Mouse (Mus musculus): ENCODE results near the gene Sox6. TPM values are rescaled to one million over a fixed set of nuclear protein-coding genes. Genes with fewer than 3 reads are reported as not detected.

The Sox6 gene
- polyA plus RNA-seq, 1 experiment from 2014 or later, result 51.2 TPM

DNA sequence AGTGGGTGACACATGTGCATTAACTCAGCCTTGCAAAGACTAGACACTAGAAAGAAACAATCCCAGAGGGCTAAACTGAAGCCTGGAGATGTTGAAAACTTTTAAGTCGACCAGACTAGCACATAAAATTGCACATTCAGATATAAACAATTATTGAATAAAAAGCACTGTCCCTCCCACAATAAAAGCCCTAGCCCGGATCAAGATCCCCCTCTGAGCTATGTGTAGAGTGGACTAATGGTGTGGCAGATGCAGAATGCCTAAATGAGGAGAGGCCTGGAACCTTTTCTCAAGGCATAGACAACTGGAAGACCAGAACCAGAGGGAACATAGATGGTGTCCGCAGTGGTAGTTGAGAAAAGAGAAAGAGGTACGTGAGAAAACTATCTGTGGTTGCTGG, 3.1 kb downstream of the Sox6 start:
- H3K4me3 ChIP-seq (ENCODE audit: low read depth, low read length), result no peak overlapping the region; the same call in 1 of the 2 replicates
- peaks cover 21% of the 10 kb centered on the region for H3K27me3 ChIP-seq (ENCODE audit: control insufficient read depth, insufficient read depth, low read length)

DNA sequence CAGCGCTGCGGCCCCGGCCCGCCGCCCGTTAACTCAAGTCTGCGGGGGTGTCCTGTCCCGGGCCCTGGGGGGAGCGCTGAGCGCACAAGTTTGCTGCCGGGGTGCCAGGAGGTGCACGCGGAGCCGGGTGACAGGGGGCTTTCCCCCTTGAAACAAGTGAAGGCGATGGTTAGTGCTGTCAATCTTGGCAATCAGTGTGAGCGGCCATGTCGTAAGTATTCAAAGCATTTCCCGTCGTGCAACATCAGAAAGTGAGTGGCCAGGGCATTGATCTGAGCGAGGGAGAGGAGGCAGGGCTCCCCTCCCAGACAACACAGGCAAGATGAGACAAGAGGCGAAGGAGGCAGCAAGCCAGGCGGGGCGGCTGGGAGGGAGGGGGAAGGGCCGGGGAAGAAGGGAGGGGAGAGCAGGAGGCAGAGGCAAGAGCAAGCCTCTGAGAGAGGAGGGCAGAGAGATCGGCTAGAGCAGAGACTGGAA, 4.3 kb downstream of the Sox6 start:
- H3K9me3 ChIP-seq (ENCODE audit: control insufficient read depth, low read length), result no peaks in the 10 kb centered on the region
- 2% methylated on average over 25 of the region's 25 CpGs for WGBS
- H3K27ac ChIP-seq (ENCODE audit: low read depth, low read length), result peak overlapping the region; percentile 74
- ATAC-seq (ENCODE audit: low read depth), result peak; percentile 55
- H3K36me3 ChIP-seq (ENCODE audit: control insufficient read depth, insufficient read depth, low read length), result no peaks in the 10 kb centered on the region
- peak overlapping the region; percentile 94 for H3K4me2 ChIP-seq (ENCODE audit: low read depth, low read length)
- H3K4me3 ChIP-seq (ENCODE audit: low read depth, low read length), result peak overlapping the region; percentile 44
- H3K9ac ChIP-seq (replicated peaks; ENCODE audit: low read depth, low read length), result peak overlapping the region; percentile 53; the same call in 1 of the 2 replicates
- peaks cover 25% of the 10 kb centered on the region for H3K27me3 ChIP-seq (ENCODE audit: control insufficient read depth, insufficient read depth, low read length)
- peaks cover 27% of the 10 kb centered on the region; the same call in 1 of the 2 replicates for H3K4me1 ChIP-seq (ENCODE audit: control insufficient read depth, insufficient read depth, low read length)

More for the DNA sequence above, 3.1 kb downstream of the Sox6 start:
- Histone ChIP-seq H3K27ac (ENCODE audit: low read depth, low read length) (no peak overlapping the region), H3K9ac (replicated peaks; ENCODE audit: low read depth, low read length) (no peak overlapping the region), H3K9me3 (ENCODE audit: control insufficient read depth, low read length) (no peaks in the 10 kb centered on the region), H3K4me1 (ENCODE audit: control insufficient read depth, insufficient read depth, low read length) (peaks cover 23% of the 10 kb centered on the region; the same call in 1 of the 2 replicates), H3K4me2 (ENCODE audit: low read depth, low read length) (peak overlapping the region; percentile 94; the same call in 1 of the 2 replicates), H3K36me3 (ENCODE audit: control insufficient read depth, insufficient read depth, low read length) (no peaks in the 10 kb centered on the region)
- no peak for ATAC-seq (ENCODE audit: low read depth)
- 30% methylated on average over 4 of the region's 4 CpGs for WGBS

DNA sequence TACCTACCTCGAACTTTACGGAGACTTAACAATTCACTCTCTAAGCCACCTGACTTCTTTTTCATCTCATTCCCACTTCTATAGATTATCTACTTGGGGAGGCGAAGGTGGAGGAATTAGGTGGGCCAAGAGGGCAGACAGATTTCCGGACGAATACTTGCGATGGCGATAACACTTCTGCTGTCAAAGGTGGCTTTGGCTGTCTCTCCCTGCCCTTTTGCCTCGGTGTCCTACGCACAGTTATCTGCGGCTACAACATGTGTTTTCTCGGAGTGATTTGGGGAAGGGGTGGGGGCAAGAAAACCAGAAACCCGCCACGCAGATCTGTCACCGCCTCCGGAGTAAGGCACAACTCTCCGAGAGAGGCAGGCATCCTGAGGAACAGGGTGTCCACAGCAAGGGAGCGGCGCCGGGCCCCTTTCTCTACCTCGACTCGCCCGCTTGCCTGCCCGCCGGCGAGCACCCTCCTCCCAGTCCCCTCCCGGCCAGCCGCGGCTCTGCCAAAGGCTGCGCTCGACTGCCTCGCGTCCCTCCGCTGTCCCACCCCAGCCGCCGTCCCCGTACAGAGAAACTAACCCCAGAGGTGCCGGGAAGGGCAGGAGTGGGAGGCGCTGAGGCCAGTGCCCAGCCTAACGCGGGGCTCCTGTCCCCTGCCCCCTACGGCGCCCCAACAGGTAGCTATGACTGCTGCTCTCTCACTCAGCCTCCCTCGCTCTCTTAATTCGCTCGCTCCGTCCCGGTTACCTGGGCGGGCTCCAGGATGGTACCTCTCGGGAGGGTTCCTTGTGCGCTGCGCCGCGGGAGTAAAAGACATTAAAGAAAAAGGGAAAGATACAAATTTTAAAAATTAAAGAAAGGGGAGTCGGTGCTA, 5.0 kb downstream of the Sox6 start:
- Histone ChIP-seq H3K4me1 (ENCODE audit: control insufficient read depth, insufficient read depth, low read length) (peaks cover 23% of the 10 kb centered on the region; the same call in 1 of the 2 replicates), H3K4me3 (ENCODE audit: low read depth, low read length) (peak overlapping the region; percentile 44), H3K9me3 (ENCODE audit: control insufficient read depth, low read length) (no peaks in the 10 kb centered on the region), H3K36me3 (ENCODE audit: control insufficient read depth, insufficient read depth, low read length) (no peaks in the 10 kb centered on the region), H3K27ac (ENCODE audit: low read depth, low read length) (peak overlapping the region; percentile 74), H3K9ac (replicated peaks; ENCODE audit: low read depth, low read length) (peak overlapping the region; percentile 53), H3K27me3 (ENCODE audit: control insufficient read depth, insufficient read depth, low read length) (peaks cover 21% of the 10 kb centered on the region), H3K4me2 (ENCODE audit: low read depth, low read length) (peak overlapping the region; percentile 94)
- peak; percentile 38 for ATAC-seq (ENCODE audit: low read depth)
- under 1% methylated on average over 54 of the region's 54 CpGs for WGBS

DNA sequence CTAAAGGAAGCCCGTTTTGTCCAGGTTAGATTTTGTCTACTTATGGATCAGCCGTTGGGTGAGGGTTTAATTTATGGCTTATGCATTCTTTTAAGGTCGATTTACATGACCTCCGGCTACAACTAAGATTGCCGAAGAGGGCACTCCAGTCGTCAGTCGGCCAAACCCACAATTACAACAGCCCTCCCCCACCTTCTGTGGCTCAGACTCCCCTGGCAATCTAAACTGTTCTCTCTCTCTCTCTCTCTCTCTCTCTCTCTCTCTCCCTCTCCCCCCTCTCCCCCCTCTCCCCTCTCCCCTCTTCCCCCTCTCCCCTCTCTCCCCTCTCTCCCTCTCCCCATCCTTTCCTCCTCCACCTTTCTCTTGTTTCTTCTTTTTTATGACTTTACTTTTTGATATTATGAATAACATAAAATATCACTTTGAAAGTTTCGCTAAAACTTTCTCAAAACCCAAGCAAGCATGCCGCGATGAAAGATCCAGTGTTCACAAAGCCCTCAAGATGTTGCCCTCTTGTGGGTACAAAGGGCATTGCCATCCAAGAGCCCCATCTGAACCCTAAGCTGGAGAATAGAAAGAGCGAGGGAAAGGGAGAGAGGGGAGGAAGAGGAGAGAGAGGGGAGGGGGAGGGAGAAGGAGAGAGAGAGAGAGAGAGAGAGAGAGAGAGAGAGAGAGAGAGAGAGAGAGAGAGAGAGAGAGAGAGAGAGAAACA, 5.8 kb downstream of the Sox6 start:
- Histone ChIP-seq H3K27me3 (ENCODE audit: control insufficient read depth, insufficient read depth, low read length) (peaks cover 21% of the 10 kb centered on the region), H3K4me1 (ENCODE audit: control insufficient read depth, insufficient read depth, low read length) (peaks cover 23% of the 10 kb centered on the region; the same call in 1 of the 2 replicates)
- peak; percentile 54 for ATAC-seq (ENCODE audit: low read depth)

DNA sequence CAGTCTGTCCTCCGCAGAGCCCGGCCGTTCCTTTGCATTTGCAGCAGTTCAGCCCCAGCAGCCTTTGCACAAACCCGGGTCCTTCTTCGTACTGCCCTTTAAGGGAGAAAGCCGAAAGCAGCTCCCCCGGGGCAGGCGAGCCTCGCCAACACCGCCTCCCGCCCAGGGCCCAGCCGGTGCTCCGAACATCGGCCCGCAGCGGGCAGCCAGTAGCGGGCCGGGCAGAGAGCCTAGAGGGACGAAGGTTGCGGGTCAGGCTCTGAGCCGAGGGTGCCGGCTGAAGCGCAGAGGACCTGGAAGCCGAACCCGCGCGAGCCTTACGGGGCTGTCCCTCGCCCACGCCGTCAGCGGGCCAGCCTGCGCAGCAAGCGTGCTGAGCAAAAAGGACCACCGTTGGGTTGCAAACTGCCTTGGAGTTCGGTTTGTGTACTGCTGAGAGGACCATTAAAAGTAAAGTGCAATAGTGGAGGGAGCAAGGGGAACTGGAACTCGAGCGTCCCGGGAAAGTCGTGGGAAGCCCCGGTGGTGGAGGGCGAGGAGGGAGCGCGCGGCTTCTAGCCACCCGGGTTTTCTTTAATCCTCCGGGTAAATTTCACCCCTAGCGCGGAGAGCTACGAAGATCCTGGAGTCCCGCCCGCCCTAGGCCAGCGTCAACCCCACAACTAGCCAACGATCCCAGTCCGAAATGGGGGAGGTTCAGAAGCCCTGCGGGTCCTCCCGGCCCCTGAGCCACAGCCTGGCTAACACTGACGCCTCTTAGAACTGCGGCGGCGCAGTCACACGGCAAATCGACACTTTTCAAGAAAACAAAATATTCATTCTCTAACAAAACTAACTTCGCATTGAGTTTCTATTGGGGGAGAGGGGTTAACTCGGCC, 6.6 kb downstream of the Sox6 start:
- H3K4me1 ChIP-seq (ENCODE audit: control insufficient read depth, insufficient read depth, low read length), result peaks cover 23% of the 10 kb centered on the region; the same call in 1 of the 2 replicates

More for the DNA sequence above, 5.8 kb downstream of the Sox6 start:
- no peaks in the 10 kb centered on the region for H3K9me3 ChIP-seq (ENCODE audit: control insufficient read depth, low read length)
- H3K36me3 ChIP-seq (ENCODE audit: control insufficient read depth, insufficient read depth, low read length), result no peaks in the 10 kb centered on the region
- peak overlapping the region; percentile 54 for H3K4me3 ChIP-seq (ENCODE audit: low read depth, low read length)
- 1% methylated on average over 11 of the region's 11 CpGs for WGBS
- no peak overlapping the region; the same call in 1 of the 2 replicates for H3K9ac ChIP-seq (replicated peaks; ENCODE audit: low read depth, low read length)
- H3K27ac ChIP-seq (ENCODE audit: low read depth, low read length), result peak overlapping the region; percentile 83
- H3K4me2 ChIP-seq (ENCODE audit: low read depth, low read length), result peak overlapping the region; percentile 94

DNA sequence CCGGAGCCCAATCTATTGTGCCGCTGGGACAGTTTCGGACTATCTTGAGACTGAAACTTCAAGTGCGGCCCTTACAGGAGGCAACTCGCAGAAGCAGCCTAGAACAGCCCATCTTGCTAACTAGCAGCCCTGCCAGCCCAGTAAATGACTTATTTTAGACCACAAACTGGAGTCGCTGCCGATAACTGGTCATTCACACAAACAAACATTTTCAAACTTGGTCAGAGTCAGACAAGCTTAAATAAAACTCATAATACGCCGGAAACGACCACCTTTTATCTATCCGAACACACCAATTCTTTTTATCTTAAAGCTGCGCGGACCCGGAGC, 7.2 kb downstream of the Sox6 start:
- Histone ChIP-seq H3K27ac (ENCODE audit: low read depth, low read length) (peak overlapping the region; percentile 83), H3K9me3 (ENCODE audit: control insufficient read depth, low read length) (no peaks in the 10 kb centered on the region), H3K27me3 (ENCODE audit: control insufficient read depth, insufficient read depth, low read length) (peaks cover 10% of the 10 kb centered on the region; the same call in 1 of the 2 replicates), H3K36me3 (ENCODE audit: control insufficient read depth, insufficient read depth, low read length) (no peaks in the 10 kb centered on the region), H3K9ac (replicated peaks; ENCODE audit: low read depth, low read length) (peak overlapping the region; percentile 75), H3K4me3 (ENCODE audit: low read depth, low read length) (peak overlapping the region; percentile 54), H3K4me2 (ENCODE audit: low read depth, low read length) (peak overlapping the region; percentile 92), H3K4me1 (ENCODE audit: control insufficient read depth, insufficient read depth, low read length) (peaks cover 23% of the 10 kb centered on the region; the same call in 1 of the 2 replicates)
- WGBS, result 1% methylated on average over 14 of the region's 14 CpGs
- no peak for ATAC-seq (ENCODE audit: low read depth)

More for the DNA sequence above, 6.6 kb downstream of the Sox6 start:
- H3K27me3 ChIP-seq (ENCODE audit: control insufficient read depth, insufficient read depth, low read length), result peaks cover 16% of the 10 kb centered on the region
- under 1% methylated on average over 65 of the region's 65 CpGs for WGBS
- peak overlapping the region; percentile 54 for H3K4me3 ChIP-seq (ENCODE audit: low read depth, low read length)
- peak overlapping the region; percentile 83 for H3K27ac ChIP-seq (ENCODE audit: low read depth, low read length)
- 0 out of 2 replicates have a peak, but pooled peaks have one; percentile 44 for ATAC-seq (ENCODE audit: low read depth)
- no peaks in the 10 kb centered on the region for H3K9me3 ChIP-seq (ENCODE audit: control insufficient read depth, low read length)
- peak overlapping the region; percentile 75 for H3K9ac ChIP-seq (replicated peaks; ENCODE audit: low read depth, low read length)
- no peaks in the 10 kb centered on the region for H3K36me3 ChIP-seq (ENCODE audit: control insufficient read depth, insufficient read depth, low read length)
- peak overlapping the region; percentile 92 for H3K4me2 ChIP-seq (ENCODE audit: low read depth, low read length)

DNA sequence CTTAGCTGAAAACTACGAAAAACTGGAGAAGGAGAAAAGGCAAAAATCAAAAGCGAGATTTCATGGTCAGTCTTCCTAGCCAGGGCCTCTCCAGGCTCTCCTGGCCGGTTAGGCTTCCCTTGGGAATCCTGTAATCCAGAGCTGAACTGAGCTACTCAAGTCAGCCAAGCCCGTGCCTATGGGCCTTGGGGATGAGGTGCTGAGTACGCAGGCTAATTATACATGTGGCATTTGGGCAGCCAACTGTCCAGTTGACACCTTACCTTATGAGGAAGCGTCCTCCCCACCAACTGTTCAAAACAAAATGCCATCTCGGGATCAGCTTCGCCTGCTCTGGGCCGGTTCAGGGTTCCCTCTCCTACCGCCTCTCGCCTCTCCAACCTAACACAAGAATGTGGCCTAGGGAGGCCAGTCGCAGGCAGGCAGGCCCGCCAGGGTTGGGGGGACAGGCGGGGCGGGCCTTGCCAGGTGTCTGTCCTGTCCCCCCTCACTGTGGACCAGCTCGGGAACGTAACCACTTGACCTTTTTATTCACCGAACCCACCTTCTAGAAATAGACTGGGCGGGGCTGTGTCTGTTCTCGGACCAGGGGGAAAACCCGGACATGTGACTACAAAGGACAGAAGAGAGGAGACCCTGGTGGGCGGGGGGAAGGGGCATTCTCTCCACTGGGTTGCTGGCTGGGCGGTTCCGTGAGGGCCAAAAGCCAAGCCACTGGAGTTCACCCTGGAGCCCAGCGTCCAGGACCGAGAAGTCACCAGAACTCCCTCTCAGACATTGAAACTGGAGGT, 7.8 kb downstream of the Sox6 start:
- no peaks in the 10 kb centered on the region for H3K36me3 ChIP-seq (ENCODE audit: control insufficient read depth, insufficient read depth, low read length)
- ATAC-seq (ENCODE audit: low read depth), result no peak
- H3K27me3 ChIP-seq (ENCODE audit: control insufficient read depth, insufficient read depth, low read length), result peaks cover 6% of the 10 kb centered on the region; the same call in 1 of the 2 replicates
- peak overlapping the region; percentile 75 for H3K9ac ChIP-seq (replicated peaks; ENCODE audit: low read depth, low read length)
- WGBS, result 6% methylated on average over 26 of the region's 26 CpGs
- peaks cover 23% of the 10 kb centered on the region; the same call in 1 of the 2 replicates for H3K4me1 ChIP-seq (ENCODE audit: control insufficient read depth, insufficient read depth, low read length)
- H3K27ac ChIP-seq (ENCODE audit: low read depth, low read length), result peak overlapping the region; percentile 83
- peak overlapping the region; percentile 54 for H3K4me3 ChIP-seq (ENCODE audit: low read depth, low read length)
- peak overlapping the region; percentile 92 for H3K4me2 ChIP-seq (ENCODE audit: low read depth, low read length)
- H3K9me3 ChIP-seq (ENCODE audit: control insufficient read depth, low read length), result no peaks in the 10 kb centered on the region
